Mouse (Mus musculus): ENCODE measurements at regions not wholly inside any gene's neighbourhood (a gene's known extent, or its start where the extent isn't known, plus 50 kb on each side); places are given as distances from the start of the nearest gene placed in this dataset.

DNA sequence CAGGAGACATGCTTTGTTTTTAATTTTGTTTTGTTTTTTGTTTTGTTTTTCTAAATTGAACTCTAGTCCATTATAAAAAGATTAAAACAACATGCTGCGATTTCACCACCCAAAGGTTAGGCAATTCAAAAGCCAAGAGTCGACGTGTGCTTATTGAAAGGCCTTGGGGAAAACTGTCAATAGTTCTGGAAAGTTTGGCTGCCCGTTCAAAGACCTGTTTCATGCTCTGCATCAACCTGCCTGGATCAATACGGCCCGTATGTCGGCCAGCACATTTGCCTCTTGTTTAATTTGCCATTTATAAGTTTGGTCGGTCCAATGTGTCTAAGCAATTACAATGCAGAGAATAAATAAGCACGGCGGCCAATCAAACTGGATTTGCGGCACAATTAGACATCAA lies 234.3 kb upstream of the Cxcr4 start:
- no peak for TF ChIP-seq POLR2AphosphoS2 (IDR thresholded peaks at IDR 0.05; ENCODE audit: insufficient read length, low read depth)
- no peak for TF ChIP-seq MYOG (IDR thresholded peaks at IDR 0.05; ENCODE audit: control insufficient read depth in 1 of 3, insufficient read depth in 1 of 3, insufficient read length in 2 of 3, low read depth in 2 of 3)
- no peak for TF ChIP-seq USF1 (IDR thresholded peaks at IDR 0.05; ENCODE audit: low read depth)
- no peak for TF ChIP-seq POLR2A (IDR thresholded peaks at IDR 0.05; ENCODE audit: insufficient read length, low read depth)
- no peak for TF ChIP-seq TCF12 (IDR thresholded peaks at IDR 0.05; ENCODE audit: insufficient read depth, poor library complexity, severe bottlenecking)
- TF ChIP-seq MAX (IDR thresholded peaks at IDR 0.05; ENCODE audit: low read depth) = no peak
- TF ChIP-seq CEBPB (IDR thresholded peaks at IDR 0.05; ENCODE audit: insufficient read depth, poor library complexity, severe bottlenecking) = no peak
- no peak for TF ChIP-seq REST (IDR thresholded peaks at IDR 0.05; ENCODE audit: insufficient read depth, insufficient read length)
- TF ChIP-seq SRF (IDR thresholded peaks at IDR 0.05; ENCODE audit: control insufficient read depth, insufficient read length, low read depth) = no peak
- no peak for TF ChIP-seq E2F4 (IDR thresholded peaks at IDR 0.05; ENCODE audit: insufficient read depth)
- no peak for TF ChIP-seq MYOD1 (IDR thresholded peaks at IDR 0.05; ENCODE audit: control insufficient read depth in 1 of 3, insufficient read length in 2 of 3, low read depth in 2 of 3)
- no peak for TF ChIP-seq TCF3 (IDR thresholded peaks at IDR 0.05; ENCODE audit: insufficient read length, low read depth)

Data from myocyte (in vitro differentiated cells).